ENCODE assay signal across 16 mouse cellular contexts in genomic region chr2:147992935-147993679, GRCm38 (mm10). TPM values are rescaled to one million over a fixed set of nuclear protein-coding genes. Genes with fewer than 3 reads are reported as not detected.
A peak's percentile ranks its signal among the peaks of the same experiment; 100 is the strongest.
DNase-seq lines count a peak whose midpoint lies in the region; ATAC-seq lines count a peak whose summit lies in the region.
"Had no signal": no experiment of that assay in that cellular context is flagged by ENCODE, and none has a peak within 500 bp of the region (broad histone marks: within the 10 kb centered on the region; RNA-seq: fewer than 3 reads in every experiment).

No protein-coding gene starts in this region.

- no peaks in the 10 kb centered on the region for H3K9me3 ChIP-seq in lung, embryonic 16.5 days (ENCODE audit: control insufficient read depth, low read length)
- H3K9me3 ChIP-seq in liver, embryonic 12.5 days (replicated peaks): no peaks in the 10 kb centered on the region
- H3K9me3 ChIP-seq: heart, embryonic 13.5 days; hindbrain, embryonic 12.5 days; neural tube, embryonic 15.5 days had no signal

- H3K27me3 ChIP-seq in lung, embryonic 16.5 days (ENCODE audit: control insufficient read depth, insufficient read depth, low read depth, low read length): no peaks in the 10 kb centered on the region
- no peaks in the 10 kb centered on the region for H3K27me3 ChIP-seq in liver, embryonic 12.5 days (replicated peaks)
- H3K27me3 ChIP-seq: heart, embryonic 13.5 days; neural tube, embryonic 15.5 days had no signal

- peak; percentile 62 for ATAC-seq in lung, embryonic 16.5 days (ENCODE audit: low read depth)
- ATAC-seq in liver, embryonic 12.5 days: peak; percentile 45; the same call in 1 of the 2 replicates
- no peak for ATAC-seq in granulocyte monocyte progenitor cell, adult 5-6 weeks (replicated peaks; ENCODE audit: poor library complexity, severe bottlenecking)
- ATAC-seq: forebrain, embryonic 16.5 days had no signal

- no peak overlapping the region for H3K4me3 ChIP-seq in lung, embryonic 16.5 days (ENCODE audit: low read length)
- no peak overlapping the region for H3K4me3 ChIP-seq in liver, embryonic 12.5 days
- H3K4me3 ChIP-seq: heart, embryonic 13.5 days; hindbrain, embryonic 12.5 days; neural tube, embryonic 15.5 days had no signal

- no peaks in the 10 kb centered on the region for H3K36me3 ChIP-seq in lung, embryonic 16.5 days (ENCODE audit: control insufficient read depth, insufficient read depth, low read length)
- H3K36me3 ChIP-seq in liver, embryonic 12.5 days: no peaks in the 10 kb centered on the region
- H3K36me3 ChIP-seq: heart, embryonic 13.5 days; hindbrain, embryonic 12.5 days; neural tube, embryonic 15.5 days had no signal

- peaks cover 7% of the 10 kb centered on the region for H3K4me1 ChIP-seq in lung, embryonic 16.5 days (replicated peaks; ENCODE audit: control insufficient read depth, insufficient read depth, low read length)
- no peaks in the 10 kb centered on the region for H3K4me1 ChIP-seq in liver, embryonic 12.5 days
- H3K4me1 ChIP-seq: heart, embryonic 13.5 days; hindbrain, embryonic 12.5 days; neural tube, embryonic 15.5 days had no signal

- 49% methylated on average over 10 of the region's 10 CpGs for WGBS in lung, embryonic 16.5 days
- 71% methylated on average over 10 of the region's 10 CpGs for WGBS in liver, embryonic 12.5 days (ENCODE audit: insufficient replicate concordance)

- H3K27ac ChIP-seq in lung, embryonic 16.5 days (ENCODE audit: low read length): no peak overlapping the region
- no peak overlapping the region for H3K27ac ChIP-seq in liver, embryonic 12.5 days
- H3K27ac ChIP-seq: heart, embryonic 13.5 days; hindbrain, embryonic 12.5 days; neural tube, embryonic 15.5 days had no signal

- no peak overlapping the region for H3K9ac ChIP-seq in lung, embryonic 16.5 days (ENCODE audit: low read length)
- no peak overlapping the region for H3K9ac ChIP-seq in liver, embryonic 12.5 days
- H3K9ac ChIP-seq: heart, embryonic 13.5 days; hindbrain, embryonic 12.5 days; neural tube, embryonic 15.5 days had no signal

- H3K4me2 ChIP-seq in lung, embryonic 16.5 days (ENCODE audit: low read depth, low read length): no peak overlapping the region
- no peak overlapping the region for H3K4me2 ChIP-seq in liver, embryonic 12.5 days
- H3K4me2 ChIP-seq: heart, embryonic 13.5 days; hindbrain, embryonic 12.5 days; neural tube, embryonic 15.5 days had no signal

- peak; percentile 28 to 41 for DNase-seq in cerebellum, postnatal 14 days
- no peak for DNase-seq in cerebellum, adult 18-20 months
- no peak for DNase-seq in lung, postnatal 4 days
- peak; percentile 60 for DNase-seq in yolk sac, embryonic 10.5 days (ENCODE audit: low spot score)
- no peak for DNase-seq in urinary bladder, postnatal 10 days (ENCODE audit: low spot score)
- DNase-seq: adrenal gland, adult 8-10 months had no signal

RNA-seq across cellular contexts. Expression of gene Foxa2, which starts 53.7 kb away (rescaled TPM):
- polyA plus RNA-seq in lung, embryonic 16.5 days (2015; fragmentation: Nextera tagmentation; extraction: Ambion mirVana): 32.6 and 38.1 TPM in 2 replicates
- 5.0 and 5.4 TPM in 2 replicates for polyA plus RNA-seq in liver, embryonic 12.5 days (2016; fragmentation: Nextera tagmentation; extraction: Ambion mirVana)
- not detected in 2 replicates for total RNA-seq in granulocyte monocyte progenitor cell, adult 5-6 weeks (2014; fragmentation: Nextera tagmentation)
- not detected in 2 replicates for total RNA-seq in granulocyte monocyte progenitor cell, adult 5-6 weeks (2017)
- total RNA-seq: adrenal gland, adult 8-10 months; gastrocnemius, adult 8-10 months; layer of hippocampus, adult 18-20 months; monocyte, adult 5-6 weeks had no signal
- polyA plus RNA-seq: forebrain, embryonic 16.5 days had no signal

Comparison
In these comparisons a context has a peak if more than half of its experiments do, and no peak if none do; other contexts are left out.
1. DNase-seq: peak in cerebellum, postnatal 14 days (2 of 2) and yolk sac, embryonic 10.5 days (single experiment); none in cerebellum, adult 18-20 months (0 of 2), lung, postnatal 4 days (0 of 2) and urinary bladder, postnatal 10 days (single experiment).